Mouse (Mus musculus) liver, postnatal 0 days (tissue): ENCODE data around the gene Tlr12.

Source experiments
- CTCF ChIP-seq: sonication (generic); IDR thresholded peaks from 2 replicates; pipeline ENCODE4 v1.5.1; 2016; ENCODE audit warnings: antibody characterized with exemption, low read depth
- EP300 ChIP-seq: IDR thresholded peaks from 2 replicates; pipeline ENCODE4 v1.6.1; 2016; ENCODE audit warnings: antibody characterized with exemption, low read depth, mild to moderate bottlenecking

DNA sequence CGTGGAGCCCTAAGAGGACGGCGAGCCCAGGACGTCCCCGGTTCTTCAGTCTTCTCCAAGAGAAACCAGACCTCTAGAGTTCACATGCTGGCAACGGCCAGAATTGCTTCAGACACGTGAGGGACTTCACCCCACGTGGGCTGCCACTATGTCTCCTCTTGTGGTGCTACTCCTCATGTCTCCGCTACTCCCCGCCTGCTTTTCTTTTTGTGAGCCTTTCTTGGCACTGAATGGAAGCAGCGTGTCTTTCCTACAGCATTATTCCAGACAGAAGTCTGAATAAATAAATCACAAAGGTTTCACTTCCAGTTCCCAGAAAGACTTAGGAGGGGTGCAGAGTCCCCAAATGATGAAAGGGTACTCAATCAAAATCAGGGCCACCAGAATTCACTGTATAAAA is 10.8 kb downstream of the Tlr12 start:
- TF ChIP-seq CTCF (no peak), EP300 (no peak)
